Comparison of ENCODE assay signal across 24 mouse cellular contexts in genomic region chr17:50246605-50247004, GRCm38 (mm10). TPM values are rescaled to one million over a fixed set of nuclear protein-coding genes. Genes with fewer than 3 reads are reported as not detected.
A peak's percentile ranks its signal among the peaks of the same experiment; 100 is the strongest.
DNase-seq lines count a peak whose midpoint lies in the region; ATAC-seq and TF ChIP-seq lines count a peak whose summit lies in the region.
"Had no signal": no experiment of that assay in that cellular context is flagged by ENCODE, and none has a peak within 500 bp of the region (broad histone marks: within the 10 kb centered on the region; RNA-seq: fewer than 3 reads in every experiment).

No protein-coding gene starts in this region.

- H3K4me2 ChIP-seq in forebrain, embryonic 13.5 days, result no peak overlapping the region
- H3K4me2 ChIP-seq in midbrain, postnatal 0 days (ENCODE audit: low read depth, low read length, poor library complexity, severe bottlenecking), result no peak overlapping the region
- H3K4me2 ChIP-seq: embryonic facial prominence, embryonic 12.5 days; forebrain, embryonic 12.5 days; forebrain, embryonic 15.5 days had no signal

- H3K9me3 ChIP-seq in forebrain, embryonic 10.5 days, result no peaks in the 10 kb centered on the region
- H3K9me3 ChIP-seq in forebrain, embryonic 13.5 days (replicated peaks), result no peaks in the 10 kb centered on the region
- H3K9me3 ChIP-seq in heart, embryonic 10.5 days, result no peaks in the 10 kb centered on the region
- no peaks in the 10 kb centered on the region for H3K9me3 ChIP-seq in midbrain, embryonic 10.5 days (replicated peaks)
- H3K9me3 ChIP-seq in midbrain, postnatal 0 days (ENCODE audit: low read length), result no peaks in the 10 kb centered on the region
- H3K9me3 ChIP-seq: embryonic facial prominence, embryonic 10.5 days; embryonic facial prominence, embryonic 12.5 days; forebrain, embryonic 12.5 days; forebrain, embryonic 15.5 days had no signal

- H3K36me3 ChIP-seq in forebrain, embryonic 10.5 days (replicated peaks), result no peaks in the 10 kb centered on the region
- no peaks in the 10 kb centered on the region for H3K36me3 ChIP-seq in forebrain, embryonic 13.5 days (ENCODE audit: poor library complexity, severe bottlenecking)
- H3K36me3 ChIP-seq in heart, embryonic 10.5 days, result no peaks in the 10 kb centered on the region
- no peaks in the 10 kb centered on the region for H3K36me3 ChIP-seq in midbrain, embryonic 10.5 days
- H3K36me3 ChIP-seq in midbrain, postnatal 0 days (ENCODE audit: insufficient read depth, low read length), result no peaks in the 10 kb centered on the region
- H3K36me3 ChIP-seq: embryonic facial prominence, embryonic 10.5 days; embryonic facial prominence, embryonic 12.5 days; forebrain, embryonic 12.5 days; forebrain, embryonic 15.5 days; G1E had no signal

- no peak overlapping the region for H3K4me3 ChIP-seq in forebrain, embryonic 10.5 days
- no peak overlapping the region for H3K4me3 ChIP-seq in forebrain, embryonic 13.5 days
- H3K4me3 ChIP-seq in heart, embryonic 10.5 days, result no peak overlapping the region
- no peak overlapping the region for H3K4me3 ChIP-seq in midbrain, embryonic 10.5 days
- no peak overlapping the region for H3K4me3 ChIP-seq in midbrain, postnatal 0 days (ENCODE audit: low read depth, low read length)
- H3K4me3 ChIP-seq: embryonic facial prominence, embryonic 10.5 days; embryonic facial prominence, embryonic 12.5 days; forebrain, embryonic 12.5 days; forebrain, embryonic 15.5 days had no signal

- no peaks in the 10 kb centered on the region for H3K27me3 ChIP-seq in forebrain, embryonic 10.5 days (ENCODE audit: poor library complexity, severe bottlenecking)
- H3K27me3 ChIP-seq in forebrain, embryonic 13.5 days, result no peaks in the 10 kb centered on the region
- H3K27me3 ChIP-seq in heart, embryonic 10.5 days (ENCODE audit: insufficient read depth, poor library complexity, severe bottlenecking), result no peaks in the 10 kb centered on the region
- no peaks in the 10 kb centered on the region for H3K27me3 ChIP-seq in midbrain, embryonic 10.5 days (ENCODE audit: low read depth, poor library complexity, severe bottlenecking)
- no peaks in the 10 kb centered on the region for H3K27me3 ChIP-seq in midbrain, postnatal 0 days (ENCODE audit: insufficient read depth, low read length)
- H3K27me3 ChIP-seq: CH12.LX; embryonic facial prominence, embryonic 12.5 days; forebrain, embryonic 12.5 days; forebrain, embryonic 15.5 days; Patski had no signal

- peak; percentile 5 for DNase-seq in forebrain, embryonic 10.5 days (ENCODE audit: extremely low spot score, low spot score)
- peak; percentile 59 for DNase-seq in heart, embryonic 10.5 days (ENCODE audit: low spot score)
- no peak for DNase-seq in heart, adult 9 months (ENCODE audit: low spot score in 2 of 2)
- DNase-seq in midbrain, embryonic 10.5 days (ENCODE audit: low spot score), result no peak
- DNase-seq in midbrain, postnatal 0 days (ENCODE audit: low spot score), result no peak
- DNase-seq: adrenal gland, adult 8-10 months; adrenal gland, postnatal 14 days; adrenal gland, postnatal 36 days; B cell, adult 2 months; cerebellum, adult 11-12 months; cerebellum, adult 2 months; cerebellum, adult 9-10 months; cerebellum, postnatal 25 days; forebrain, postnatal 0 days had no signal

- H3K27ac ChIP-seq in forebrain, embryonic 10.5 days, result no peak overlapping the region
- no peak overlapping the region for H3K27ac ChIP-seq in forebrain, embryonic 13.5 days
- no peak overlapping the region for H3K27ac ChIP-seq in heart, embryonic 10.5 days
- H3K27ac ChIP-seq in midbrain, embryonic 10.5 days (replicated peaks), result peak overlapping the region; percentile 55
- no peak overlapping the region for H3K27ac ChIP-seq in midbrain, postnatal 0 days (ENCODE audit: low read depth, low read length)
- H3K27ac ChIP-seq: embryonic facial prominence, embryonic 10.5 days; embryonic facial prominence, embryonic 12.5 days; forebrain, embryonic 12.5 days; forebrain, embryonic 15.5 days had no signal

- H3K4me1 ChIP-seq in forebrain, embryonic 10.5 days, result peaks cover 8% of the 10 kb centered on the region; the same call in 1 of the 2 replicates
- no peaks in the 10 kb centered on the region for H3K4me1 ChIP-seq in forebrain, embryonic 13.5 days
- H3K4me1 ChIP-seq in heart, embryonic 10.5 days, result no peaks in the 10 kb centered on the region
- peaks cover 8% of the 10 kb centered on the region for H3K4me1 ChIP-seq in midbrain, embryonic 10.5 days
- H3K4me1 ChIP-seq in midbrain, postnatal 0 days (ENCODE audit: insufficient read depth, low read length), result peaks cover 2% of the 10 kb centered on the region; the same call in 1 of the 2 replicates
- H3K4me1 ChIP-seq: embryonic facial prominence, embryonic 10.5 days; embryonic facial prominence, embryonic 12.5 days; forebrain, embryonic 12.5 days; forebrain, embryonic 15.5 days had no signal

- no peak for TF ChIP-seq CTCF in midbrain, postnatal 0 days (IDR thresholded peaks at IDR 0.05)

- WGBS in forebrain, embryonic 10.5 days, result 88% methylated on average over 6 of the region's 6 CpGs
- 79% methylated on average over 6 of the region's 6 CpGs for WGBS in forebrain, embryonic 13.5 days
- 85% methylated on average over 6 of the region's 6 CpGs for WGBS in heart, embryonic 10.5 days
- 81% methylated on average over 6 of the region's 6 CpGs for WGBS in midbrain, embryonic 10.5 days
- WGBS in midbrain, postnatal 0 days, result 81% methylated on average over 6 of the region's 6 CpGs

- no peak overlapping the region for H3K9ac ChIP-seq in forebrain, embryonic 13.5 days
- no peak overlapping the region for H3K9ac ChIP-seq in midbrain, postnatal 0 days (replicated peaks; ENCODE audit: low read length, poor library complexity, severe bottlenecking)
- H3K9ac ChIP-seq: embryonic facial prominence, embryonic 12.5 days; forebrain, embryonic 12.5 days; forebrain, embryonic 15.5 days; forebrain, postnatal 0 days had no signal

- ATAC-seq in forebrain, embryonic 13.5 days, result no peak
- no peak for ATAC-seq in midbrain, postnatal 0 days (ENCODE audit: low FRiP score)
- ATAC-seq: activated CD4-positive, CD25-positive, alpha-beta regulatory T cell, adult 4 months; CD4-positive, CD25-positive, alpha-beta regulatory T cell, adult 4 months; forebrain, embryonic 15.5 days; forebrain, postnatal 0 days; Patski had no signal

RNA-seq across cellular contexts. Expression of gene Dazl, which starts 46.8 kb away (rescaled TPM):
- 0.23 TPM in 1 of 2 replicates, not detected in the other for polyA plus RNA-seq in forebrain, embryonic 10.5 days (2016; fragmentation: Nextera tagmentation; extraction: Ambion mirVana)
- 0.18 and 0.50 TPM in 2 replicates for polyA plus RNA-seq in forebrain, embryonic 13.5 days (2015; fragmentation: Nextera tagmentation; extraction: Ambion mirVana)
- polyA plus RNA-seq in heart, embryonic 10.5 days (2016; fragmentation: Nextera tagmentation; extraction: Ambion mirVana), result 0.16 and 0.49 TPM in 2 replicates
- 0.16 TPM in 1 of 2 replicates, not detected in the other for polyA plus RNA-seq in midbrain, embryonic 10.5 days (2016; fragmentation: Nextera tagmentation; extraction: Ambion mirVana)
- 0.14 and 0.22 TPM in 2 replicates for total RNA-seq in midbrain, postnatal 0 days (2014; rRNA removed)
- polyA plus RNA-seq in midbrain, postnatal 0 days (2015; fragmentation: Nextera tagmentation; extraction: Ambion mirVana), result 0.98 and 1.2 TPM in 2 replicates
- polyA plus RNA-seq: embryonic facial prominence, embryonic 10.5 days; G1E; Patski had no signal

RNA-seq across cellular contexts. Expression of gene Rftn1, which starts 56.1 kb away (rescaled TPM):
- 8.3 and 10.2 TPM in 2 replicates for polyA plus RNA-seq in forebrain, embryonic 10.5 days (2016; fragmentation: Nextera tagmentation; extraction: Ambion mirVana)
- 15.3 and 18.7 TPM in 2 replicates for polyA plus RNA-seq in forebrain, embryonic 13.5 days (2015; fragmentation: Nextera tagmentation; extraction: Ambion mirVana)
- polyA plus RNA-seq in heart, embryonic 10.5 days (2016; fragmentation: Nextera tagmentation; extraction: Ambion mirVana), result 9.2 and 10.9 TPM in 2 replicates
- polyA plus RNA-seq in midbrain, embryonic 10.5 days (2016; fragmentation: Nextera tagmentation; extraction: Ambion mirVana), result 4.2 and 4.9 TPM in 2 replicates
- total RNA-seq in midbrain, postnatal 0 days (2014; rRNA removed), result 44.3 and 46.4 TPM in 2 replicates
- polyA plus RNA-seq in midbrain, postnatal 0 days (2015; fragmentation: Nextera tagmentation; extraction: Ambion mirVana), result 23.8 and 28.2 TPM in 2 replicates
- total RNA-seq: G1E had no signal
- polyA plus RNA-seq: G1E had no signal

Comparison
In these comparisons a context has a peak if more than half of its experiments do, and no peak if none do; other contexts are left out.
1. DNase-seq: peak in forebrain, embryonic 10.5 days (single experiment) and heart, embryonic 10.5 days (single experiment); none in heart, adult 9 months (0 of 2), midbrain, embryonic 10.5 days (single experiment) and midbrain, postnatal 0 days (single experiment).